Mouse (Mus musculus) midbrain, embryonic 12.5 days (tissue): Measurements from ENCODE around the gene Soat1. TPM values are rescaled to one million over a fixed set of nuclear protein-coding genes. Genes with fewer than 3 reads are reported as not detected.
A peak's percentile ranks its signal among the peaks of the same experiment; 100 is the strongest.

Source experiments
- ATAC-seq: fragments of 200-750 bp; cut with Nextera tagmentation; 2 replicates; pipeline ENCODE4 v1.8.0; 2017; ENCODE audit warnings: low read depth, moderate TSS enrichment, moderate library complexity; ENCODE audit not compliant: low FRiP score
- H3K27ac ChIP-seq: fragments of 300-500 bp; sonication (generic); replicated peaks from 2 replicates; pipeline ENCODE4 v1.5.1; 2016; ENCODE audit warnings: mild to moderate bottlenecking
- H3K27me3 ChIP-seq: fragments of 300-500 bp; sonication (generic); 2 replicates; pipeline ENCODE4 v1.6.1; 2016; ENCODE audit warnings: mild to moderate bottlenecking
- H3K36me3 ChIP-seq: fragments of 300-500 bp; sonication (generic); 2 replicates; pipeline ENCODE4 v1.6.1; 2016
- H3K4me1 ChIP-seq: fragments of 300-500 bp; sonication (generic); 2 replicates; pipeline ENCODE4 v1.6.1; 2016
- H3K4me2 ChIP-seq: fragments of 300-500 bp; sonication (generic); replicated peaks from 2 replicates; pipeline ENCODE4 v1.6.1; 2016; ENCODE audit warnings: mild to moderate bottlenecking, moderate library complexity
- H3K4me3 ChIP-seq: fragments of 300-500 bp; sonication (generic); 2 replicates; pipeline ENCODE4 v1.5.1; 2016; ENCODE audit warnings: mild to moderate bottlenecking
- H3K9ac ChIP-seq: fragments of 300-500 bp; sonication (generic); replicated peaks from 2 replicates; pipeline ENCODE4 v1.6.1; 2016; ENCODE audit warnings: mild to moderate bottlenecking, moderate library complexity
- H3K9me3 ChIP-seq: fragments of 300-500 bp; sonication (generic); 2 replicates; pipeline ENCODE4 v1.6.1; 2016; ENCODE audit warnings: mild to moderate bottlenecking
- WGBS: fragments of 180-500 bp; shearing (Covaris S2); methylation state at CpG from one replicate; pipeline ENCODE4 v1.1.7; 2016; 5-methylcytosine and 5-hydroxymethylcytosine counted together
- polyA plus RNA-seq: library from polyadenylated mRNA; unstranded; fragments of >200 nt; fragmentation: Nextera tagmentation; extraction: Ambion mirVana; gene quantifications from 2 replicates; pipeline ENCODE4 v1.2.1, GENCODE M21; 2016

Soat1 gene
- polyA plus RNA-seq, 1 experiment from 2014 or later = 19.3 TPM

GRCm38 (mm10) chr1:156442776-156443175 lies 31.4 kb downstream of the Soat1 start:
- Histone ChIP-seq H3K27me3 (no peaks in the 10 kb centered on the region), H3K9me3 (no peaks in the 10 kb centered on the region), H3K4me1 (no peaks in the 10 kb centered on the region), H3K27ac (no peak overlapping the region), H3K36me3 (peaks cover 33% of the 10 kb centered on the region; the same call in 1 of the 2 replicates), H3K4me3 (no peak overlapping the region), H3K4me2 (no peak overlapping the region), H3K9ac (no peak overlapping the region)
- no peak for ATAC-seq
- 90% methylated on average over 6 of the region's 6 CpGs for WGBS

DNA sequence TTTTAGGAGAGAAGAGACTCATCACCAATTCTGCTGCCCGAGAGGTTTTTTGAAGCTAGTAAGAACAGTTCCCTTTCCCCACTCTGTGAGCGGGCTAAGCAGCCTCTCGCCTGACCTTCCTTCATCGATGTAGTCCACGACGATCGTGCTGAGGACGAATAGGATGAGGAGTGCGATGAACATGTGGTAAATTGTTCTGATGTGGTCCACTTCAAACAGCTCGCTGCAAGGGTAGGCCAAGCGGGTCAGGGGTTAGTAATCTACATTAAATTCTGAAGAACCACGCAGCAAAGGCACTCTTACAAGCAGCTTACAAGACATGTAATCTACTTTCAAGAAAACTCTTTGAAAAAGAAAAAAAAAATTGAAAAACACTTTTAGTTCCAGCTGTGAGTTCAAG lies 31.9 kb downstream of the Soat1 start:
- no peaks in the 10 kb centered on the region for H3K4me1 ChIP-seq
- no peak overlapping the region for H3K9ac ChIP-seq
- H3K4me3 ChIP-seq = no peak overlapping the region
- no peaks in the 10 kb centered on the region for H3K27me3 ChIP-seq
- H3K36me3 ChIP-seq = peaks cover 39% of the 10 kb centered on the region
- H3K4me2 ChIP-seq = no peak overlapping the region
- ATAC-seq = no peak
- H3K27ac ChIP-seq = no peak overlapping the region
- no peaks in the 10 kb centered on the region for H3K9me3 ChIP-seq
- WGBS = 92% methylated on average over 12 of the region's 12 CpGs

DNA sequence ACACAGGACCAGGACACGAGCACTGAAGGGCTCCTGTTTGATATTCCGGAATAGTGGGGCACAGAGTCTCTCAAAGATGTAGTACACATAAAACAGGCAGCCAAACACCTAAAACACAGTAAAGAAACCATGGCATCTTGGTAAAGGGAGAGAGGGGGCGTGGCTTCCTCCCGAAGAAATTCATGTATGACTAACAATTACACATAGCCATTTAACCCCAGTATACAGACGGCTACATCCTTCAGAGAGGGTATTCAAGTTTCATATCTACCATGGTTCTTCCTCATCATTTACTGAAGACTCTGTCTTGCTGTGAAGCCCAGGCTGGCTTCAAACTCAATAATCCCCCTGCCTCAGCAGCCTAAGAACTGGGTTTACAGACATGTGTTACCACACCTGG lies 36.4 kb downstream of the Soat1 start:
- no peak overlapping the region for H3K4me2 ChIP-seq
- no peak for ATAC-seq
- no peaks in the 10 kb centered on the region for H3K4me1 ChIP-seq
- H3K27ac ChIP-seq = no peak overlapping the region
- H3K9me3 ChIP-seq = no peaks in the 10 kb centered on the region
- peaks cover 57% of the 10 kb centered on the region for H3K36me3 ChIP-seq
- no peak overlapping the region for H3K4me3 ChIP-seq
- no peak overlapping the region for H3K9ac ChIP-seq
- no peaks in the 10 kb centered on the region for H3K27me3 ChIP-seq
- 95% methylated on average over 5 of the region's 5 CpGs for WGBS

- 95% methylated on average over 8 of the region's 8 CpGs for WGBS
- no peaks in the 10 kb centered on the region for H3K4me1 ChIP-seq
- no peak for ATAC-seq
- no peaks in the 10 kb centered on the region for H3K9me3 ChIP-seq
- no peaks in the 10 kb centered on the region for H3K27me3 ChIP-seq
- peaks cover 60% of the 10 kb centered on the region for H3K36me3 ChIP-seq
- H3K27ac ChIP-seq = no peak overlapping the region
- no peak overlapping the region for H3K4me2 ChIP-seq
- H3K4me3 ChIP-seq = no peak overlapping the region
- no peak overlapping the region for H3K9ac ChIP-seq
Measured at GRCm38 (mm10) chr1:156437016-156437708, 37.0 kb downstream of the Soat1 start.

DNA sequence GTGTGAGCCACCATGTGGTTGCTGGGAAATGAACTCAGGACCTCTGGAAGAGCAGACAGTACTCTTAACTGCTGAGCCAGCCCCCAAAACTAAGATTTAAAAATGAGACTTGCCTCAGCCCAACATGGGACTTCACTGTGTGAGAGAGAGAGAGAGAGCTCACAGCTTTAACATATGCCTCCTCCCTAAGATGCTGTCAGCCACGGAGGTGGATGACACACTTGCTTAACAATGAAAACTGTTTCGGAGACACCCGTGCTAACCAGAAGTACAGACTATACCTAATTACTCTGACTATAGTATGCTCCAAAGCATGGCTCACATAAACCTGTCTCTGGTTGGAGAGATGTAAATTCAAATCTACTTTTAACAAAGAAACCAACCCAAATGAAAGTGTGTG lies 40.6 kb downstream of the Soat1 start:
- WGBS = 94% methylated on average over 3 of the region's 3 CpGs
- H3K4me2 ChIP-seq = no peak overlapping the region
- H3K4me3 ChIP-seq = no peak overlapping the region
- H3K27me3 ChIP-seq = no peaks in the 10 kb centered on the region
- H3K27ac ChIP-seq = no peak overlapping the region
- no peaks in the 10 kb centered on the region for H3K9me3 ChIP-seq
- H3K4me1 ChIP-seq = no peaks in the 10 kb centered on the region
- peaks cover 51% of the 10 kb centered on the region for H3K36me3 ChIP-seq
- ATAC-seq = no peak
- no peak overlapping the region for H3K9ac ChIP-seq

GRCm38 (mm10) chr1:156432498-156432897 lies 41.6 kb downstream of the Soat1 start:
- Histone ChIP-seq H3K4me1 (no peaks in the 10 kb centered on the region), H3K4me3 (no peak overlapping the region), H3K4me2 (no peak overlapping the region), H3K9ac (no peak overlapping the region), H3K27me3 (no peaks in the 10 kb centered on the region), H3K36me3 (peaks cover 49% of the 10 kb centered on the region), H3K27ac (no peak overlapping the region), H3K9me3 (no peaks in the 10 kb centered on the region)
- ATAC-seq = no peak
- 85% methylated on average over 10 of the region's 10 CpGs for WGBS

GRCm38 (mm10) chr1:156428434-156428833 lies 45.7 kb downstream of the Soat1 start:
- peaks cover 28% of the 10 kb centered on the region for H3K36me3 ChIP-seq
- 89% methylated on average over 6 of the region's 6 CpGs for WGBS
- H3K27me3 ChIP-seq = no peaks in the 10 kb centered on the region
- H3K4me1 ChIP-seq = no peaks in the 10 kb centered on the region
- no peaks in the 10 kb centered on the region for H3K9me3 ChIP-seq
- H3K4me3 ChIP-seq = no peak overlapping the region
- no peak for ATAC-seq
- no peak overlapping the region for H3K4me2 ChIP-seq
- H3K9ac ChIP-seq = no peak overlapping the region
- no peak overlapping the region for H3K27ac ChIP-seq

DNA sequence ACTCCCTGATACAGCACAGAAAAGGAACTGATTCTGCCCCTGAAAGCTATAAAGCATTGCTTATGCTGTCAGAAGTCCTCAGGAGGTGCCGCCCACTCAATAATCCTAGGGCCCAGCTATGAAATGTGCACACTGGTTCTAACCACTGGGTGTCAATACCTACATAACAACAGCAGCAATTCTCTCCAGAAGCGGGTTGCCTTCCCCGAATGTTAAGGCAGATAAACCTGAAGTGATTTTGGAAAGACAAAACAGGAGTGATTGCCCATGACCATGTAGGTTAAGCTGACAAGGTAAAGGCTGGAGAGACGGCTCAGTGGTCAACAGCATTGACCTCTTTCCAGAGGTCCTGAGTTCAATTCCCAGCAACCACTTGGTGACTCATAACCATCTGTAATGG lies 48.4 kb downstream of the Soat1 start:
- Histone ChIP-seq H3K27me3 (no peaks in the 10 kb centered on the region), H3K9me3 (no peaks in the 10 kb centered on the region), H3K4me3 (no peak overlapping the region), H3K9ac (no peak overlapping the region), H3K4me2 (no peak overlapping the region), H3K4me1 (peaks cover 4% of the 10 kb centered on the region; the same call in 1 of the 2 replicates), H3K36me3 (peaks cover 9% of the 10 kb centered on the region; the same call in 1 of the 2 replicates), H3K27ac (no peak overlapping the region)
- no peak for ATAC-seq
- WGBS = 96% methylated on average over 4 of the region's 4 CpGs

DNA sequence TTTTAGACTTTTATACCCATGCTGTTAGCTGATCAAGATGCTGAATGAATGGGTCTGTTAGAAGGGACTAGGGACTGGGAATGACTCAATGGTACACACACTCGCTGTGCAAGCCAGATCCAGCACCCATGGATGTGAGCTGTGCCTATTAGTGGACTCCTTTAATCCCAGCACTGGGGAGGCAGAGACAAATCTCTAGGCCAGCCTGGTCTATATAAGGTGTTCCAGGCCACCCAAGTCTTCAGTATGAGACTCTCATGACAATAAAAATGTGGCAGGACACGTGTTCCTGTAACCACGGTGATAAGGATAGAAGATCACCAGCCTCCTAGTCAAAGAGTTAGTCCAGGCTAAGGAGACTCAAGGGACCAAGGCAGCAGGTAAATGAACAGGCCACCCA lies 50.1 kb downstream of the Soat1 start:
- 86% methylated on average over 3 of the region's 3 CpGs for WGBS
- H3K9me3 ChIP-seq = no peaks in the 10 kb centered on the region
- ATAC-seq = no peak

DNA sequence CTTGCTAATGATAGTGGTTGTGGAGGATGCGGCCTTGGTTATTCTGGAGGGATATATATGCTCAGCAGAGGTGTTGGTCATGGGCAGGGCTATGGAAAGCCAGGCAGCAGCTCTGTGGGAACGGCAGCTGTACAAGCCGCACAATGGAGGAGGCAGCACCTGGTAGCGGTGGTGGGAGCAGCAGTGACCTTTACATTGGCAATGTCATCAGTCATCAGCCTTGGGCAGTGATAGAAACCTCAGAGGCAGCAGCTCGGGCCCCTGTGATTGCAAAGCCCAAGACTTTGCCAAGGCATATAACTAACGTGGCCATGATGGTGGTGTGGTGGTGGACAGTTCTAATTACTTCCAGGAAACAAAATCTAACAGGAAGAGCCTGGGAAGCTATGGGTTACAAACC lies 50.6 kb downstream of the Soat1 start:
- no peak overlapping the region for H3K27ac ChIP-seq
- H3K9me3 ChIP-seq = no peaks in the 10 kb centered on the region
- no peak for ATAC-seq
- H3K4me2 ChIP-seq = no peak overlapping the region
- no peaks in the 10 kb centered on the region for H3K27me3 ChIP-seq
- 81% methylated on average over 6 of the region's 6 CpGs for WGBS
- H3K9ac ChIP-seq = no peak overlapping the region
- no peak overlapping the region for H3K4me3 ChIP-seq
- H3K36me3 ChIP-seq = 0 out of 2 replicates have a peak, but pooled peaks cover under 1% of the 10 kb centered on the region
- peaks cover 4% of the 10 kb centered on the region; the same call in 1 of the 2 replicates for H3K4me1 ChIP-seq

More for the DNA sequence above, 50.1 kb downstream of the Soat1 start:
- H3K9ac ChIP-seq = no peak overlapping the region
- H3K4me2 ChIP-seq = no peak overlapping the region
- H3K4me3 ChIP-seq = no peak overlapping the region
- peaks cover 4% of the 10 kb centered on the region; the same call in 1 of the 2 replicates for H3K4me1 ChIP-seq
- H3K36me3 ChIP-seq = 0 out of 2 replicates have a peak, but pooled peaks cover 3% of the 10 kb centered on the region
- H3K27me3 ChIP-seq = no peaks in the 10 kb centered on the region
- H3K27ac ChIP-seq = no peak overlapping the region

DNA sequence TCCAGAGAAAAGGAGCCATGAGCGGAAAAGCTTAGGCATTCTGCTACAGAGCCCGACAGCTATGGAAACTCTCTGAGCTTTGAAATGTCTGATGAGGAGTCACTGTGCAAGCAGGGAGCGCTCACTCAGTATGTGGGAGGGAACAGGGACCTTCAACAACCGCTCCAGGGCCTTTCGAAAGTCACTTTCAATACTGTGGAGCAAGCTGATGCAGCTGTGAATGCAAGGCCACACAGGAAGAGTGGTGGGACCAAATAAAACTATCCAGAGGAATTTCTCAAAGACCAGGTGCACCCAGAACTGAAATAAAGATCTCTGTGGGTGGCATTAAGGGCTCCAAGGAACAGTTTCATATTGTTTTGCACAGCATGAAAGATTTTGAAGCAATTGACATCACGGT lies 51.3 kb downstream of the Soat1 start:
- H3K9me3 ChIP-seq = no peaks in the 10 kb centered on the region
- peaks cover 4% of the 10 kb centered on the region; the same call in 1 of the 2 replicates for H3K4me1 ChIP-seq
- H3K36me3 ChIP-seq = no peaks in the 10 kb centered on the region
- no peaks in the 10 kb centered on the region for H3K27me3 ChIP-seq
- no peak for ATAC-seq
- no peak overlapping the region for H3K4me2 ChIP-seq
- H3K4me3 ChIP-seq = no peak overlapping the region
- H3K27ac ChIP-seq = no peak overlapping the region
- H3K9ac ChIP-seq = no peak overlapping the region
- WGBS = 75% methylated on average over 6 of the region's 6 CpGs

DNA sequence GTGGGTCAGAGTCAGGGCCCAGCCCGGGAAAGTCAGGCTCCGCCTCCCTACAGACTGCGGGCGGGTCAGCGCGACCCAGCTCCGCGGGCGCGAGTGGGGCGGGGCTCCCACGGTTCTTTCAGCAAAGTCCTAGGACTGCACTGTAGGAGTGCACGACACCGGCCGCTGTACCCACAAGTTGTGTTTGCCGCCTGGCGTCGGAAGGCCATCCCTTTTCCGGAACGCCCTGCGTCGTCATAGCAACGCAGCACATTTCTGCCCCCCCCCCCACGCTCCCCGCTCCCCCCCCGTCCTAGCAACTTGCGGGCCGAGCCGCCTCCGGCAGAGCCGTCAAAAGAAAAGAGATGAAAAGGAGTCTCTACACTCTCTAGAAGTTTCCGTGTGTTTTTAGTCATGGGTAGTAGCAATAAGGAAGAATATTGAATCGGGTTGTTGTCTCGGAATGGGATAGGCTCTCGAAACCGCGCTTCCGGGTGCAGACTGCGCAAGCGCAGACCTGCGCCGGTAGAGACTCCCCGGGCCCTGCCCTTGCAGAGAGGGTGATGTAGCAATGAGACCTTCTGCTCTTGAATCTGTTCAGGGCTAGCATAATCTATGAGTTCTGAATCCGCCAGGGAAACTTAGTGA lies 53.3 kb downstream of the Soat1 start, which contains the start of gene Axdnd1:
Gene Axdnd1, minus strand, starts transcription at position 489 of the 627 bp plus-strand sequence.
- peaks cover 4% of the 10 kb centered on the region; the same call in 1 of the 2 replicates for H3K4me1 ChIP-seq
- peak within 1 kb of the TSS; percentile 53 for H3K9ac ChIP-seq
- H3K27me3 ChIP-seq = no peaks in the 10 kb centered on the region
- H3K4me3 ChIP-seq = peak within 1 kb of the TSS; percentile 69
- peak within 1 kb of the TSS; percentile 67 for H3K4me2 ChIP-seq
- no peaks in the 10 kb centered on the region for H3K36me3 ChIP-seq
- peak within 1 kb of the TSS; percentile 70 for H3K27ac ChIP-seq
- ATAC-seq = peak; percentile 93
- H3K9me3 ChIP-seq = no peaks in the 10 kb centered on the region
- under 1% methylated on average over 31 of the region's 44 CpGs for WGBS
